Mouse (Mus musculus) C2C12 (cell line): ENCODE data around the gene Bbof1.

Experiments used
- CEBPB ChIP-seq: IDR thresholded peaks from one replicate; pipeline ENCODE4 v1.6.1; 2011; ENCODE audit warnings: low read depth, mild to moderate bottlenecking, control low read depth, moderate library complexity
- CTCF ChIP-seq: IDR thresholded peaks from one replicate; pipeline ENCODE4 v1.5.1; 2011; ENCODE audit not compliant: control insufficient read depth, insufficient read depth, insufficient read length
- MAX ChIP-seq: IDR thresholded peaks from one replicate; pipeline ENCODE4 v1.6.1; 2011; ENCODE audit warnings: mild to moderate bottlenecking, control low read depth
- MYOG ChIP-seq: IDR thresholded peaks from one replicate; pipeline ENCODE4 v1.6.1; 2011; ENCODE audit not compliant: control insufficient read depth, insufficient read length; ENCODE audit errors: extremely low read depth
- USF1 ChIP-seq: IDR thresholded peaks from one replicate; pipeline ENCODE4 v1.6.1; 2011; ENCODE audit warnings: low read depth, mild to moderate bottlenecking, control low read depth, moderate library complexity

GRCm38 (mm10) chr12:84402923-84403322 lies 5.9 kb upstream of the Bbof1 start:
- TF ChIP-seq MAX (no peak), CTCF (no peak), USF1 (no peak), MYOG (no peak), CEBPB (no peak)
